Mouse (Mus musculus): ENCODE results near the gene Zfp316. TPM values are rescaled to one million over a fixed set of nuclear protein-coding genes. Genes with fewer than 3 reads are reported as not detected.

The Zfp316 gene
- total and polyA plus RNA-seq, 3 experiments, result 3.6 to 5.4 (median 4.5) TPM

- DNase-seq, result no peak
- Histone ChIP-seq H3K9ac (ENCODE audit: low read depth, low read length) (no peak overlapping the region), H3K4me1 (ENCODE audit: control insufficient read depth, insufficient read depth, low read length) (no peaks in the 10 kb centered on the region), H3K36me3 (ENCODE audit: control insufficient read depth, insufficient read depth, low read length) (no peaks in the 10 kb centered on the region), H3K27ac (no peak overlapping the region), H3K4me3 (no peak overlapping the region), H3K79me2 (replicated peaks; ENCODE audit: control insufficient read depth, insufficient read depth, low read length) (no peaks in the 10 kb centered on the region), H3K27me3 (ENCODE audit: control insufficient read depth, insufficient read depth, low read length) (no peaks in the 10 kb centered on the region)
- intact Hi-C loops (cut with DNase I), result no loop called here
- 66% methylated on average over 3 of the region's 3 CpGs for WGBS
- TF ChIP-seq POLR2A (IDR thresholded peaks at IDR 0.05; ENCODE audit: insufficient read depth, low read depth, low read length) (no peak), CTCF (IDR thresholded peaks at IDR 0.05) (peak; percentile 46), EP300 (IDR thresholded peaks at IDR 0.05; ENCODE audit: insufficient read depth, low read depth, low read length) (no peak)
These were observed 64.8 kb downstream of the Zfp316 start for GRCm38 (mm10) chr5:143205015-143205414.

Other genes starting within 250 kb of the Zfp316 start
- 10 to 100 TPM; 23.3 to 23.8 TPM for gene Rnf216, start 157.0 kb downstream of the Zfp316 start, total RNA-seq (2021)
- gene Rnf216, start 157.0 kb downstream of the Zfp316 start, polyA plus RNA-seq (2012; rRNA removed), result 16.5 and 16.8 TPM in 2 replicates
- not detected for gene Olfr718-ps1, start 122.4 kb downstream of the Zfp316 start, total RNA-seq (2021)
- not detected in 2 replicates for gene Olfr718-ps1, start 122.4 kb downstream of the Zfp316 start, polyA plus RNA-seq (2012; rRNA removed)
- 1 to 10 TPM; 4.3 to 4.4 TPM for gene Rbak, start 89.2 kb downstream of the Zfp316 start, total RNA-seq (2021)
- 1.9 and 3.6 TPM in 2 replicates for gene Rbak, start 89.2 kb downstream of the Zfp316 start, polyA plus RNA-seq (2012; rRNA removed)
- not detected for gene Spdye4b, start 89.0 kb downstream of the Zfp316 start, total RNA-seq (2021)
- not detected in 2 replicates for gene Spdye4b, start 89.0 kb downstream of the Zfp316 start, polyA plus RNA-seq (2012; rRNA removed)
- not detected for gene Spdye4a, start 43.1 kb downstream of the Zfp316 start, total RNA-seq (2021)
- 0.14 TPM in 1 of 2 replicates, not detected in the other for gene Spdye4a, start 43.1 kb downstream of the Zfp316 start, polyA plus RNA-seq (2012; rRNA removed)
- 1 to 10 TPM; 7.9 to 8.2 TPM for gene Zfp12, start 34.9 kb downstream of the Zfp316 start, total RNA-seq (2021)
- 6.7 and 12.7 TPM in 2 replicates for gene Zfp12, start 34.9 kb downstream of the Zfp316 start, polyA plus RNA-seq (2012; rRNA removed)
- under 1 TPM; 0.13 to 0.14 TPM for gene Zfp853, start 23.6 kb upstream of the Zfp316 start, total RNA-seq (2021)
- 0.35 and 0.39 TPM in 2 replicates for gene Zfp853, start 23.6 kb upstream of the Zfp316 start, polyA plus RNA-seq (2012; rRNA removed)
- 10 to 100 TPM; 16.9 to 17.5 TPM for gene E130309D02Rik, start 45.3 kb upstream of the Zfp316 start, total RNA-seq (2021)
- gene E130309D02Rik, start 45.3 kb upstream of the Zfp316 start, polyA plus RNA-seq (2012; rRNA removed), result 13.1 and 13.3 TPM in 2 replicates
- 10 to 100 TPM; 26.6 to 26.7 TPM for gene Zdhhc4, start 59.2 kb upstream of the Zfp316 start, total RNA-seq (2021)
- gene Zdhhc4, start 59.2 kb upstream of the Zfp316 start, polyA plus RNA-seq (2012; rRNA removed), result 48.4 and 49.7 TPM in 2 replicates
- not detected for gene Grid2ip, start 87.3 kb upstream of the Zfp316 start, total RNA-seq (2021)
- gene Grid2ip, start 87.3 kb upstream of the Zfp316 start, polyA plus RNA-seq (2012; rRNA removed), result not detected in 2 replicates
- gene Kdelr2, start 133.8 kb upstream of the Zfp316 start, total RNA-seq (2021), result 10 to 100 TPM; 49.6 to 52.3 TPM
- gene Kdelr2, start 133.8 kb upstream of the Zfp316 start, polyA plus RNA-seq (2012; rRNA removed), result 50.5 and 76.6 TPM in 2 replicates
- gene Daglb, start 194.6 kb upstream of the Zfp316 start, total RNA-seq (2021), result 1 to 10 TPM; 7.6 to 8.2 TPM
- 9.7 and 12.2 TPM in 2 replicates for gene Daglb, start 194.6 kb upstream of the Zfp316 start, polyA plus RNA-seq (2012; rRNA removed)